Mouse (Mus musculus) embryonic facial prominence, embryonic 11.5 days (tissue): ENCODE results near the gene Snrpf. TPM values are rescaled to one million over a fixed set of nuclear protein-coding genes. Genes with fewer than 3 reads are reported as not detected.

Source experiments
- ATAC-seq: fragments of 200-750 bp; cut with Nextera tagmentation; replicated peaks from 2 replicates; pipeline ENCODE4 v1.8.0; 2017; ENCODE audit warnings: low read depth; ENCODE audit not compliant: insufficient number of reproducible peaks, low FRiP score, low TSS enrichment
- DNase-seq: peaks from one replicate; pipeline ENCODE4 v3.0.0-alpha.2; 2015; ENCODE audit warnings: low spot score
- H3K27ac ChIP-seq: fragments of 300-500 bp; sonication (generic); replicated peaks from 2 replicates; pipeline ENCODE4 v1.5.1; 2014; ENCODE audit warnings: mild to moderate bottlenecking, low read depth, low read length, control low read depth
- H3K27me3 ChIP-seq: fragments of 300-500 bp; sonication (generic); 2 replicates; pipeline ENCODE4 v1.6.1; 2014; ENCODE audit warnings: mild to moderate bottlenecking, low read length, moderate library complexity, mixed read lengths; ENCODE audit not compliant: control insufficient read depth, insufficient read depth
- H3K36me3 ChIP-seq: fragments of 300-500 bp; sonication (generic); replicated peaks from 2 replicates; pipeline ENCODE4 v1.6.1; 2014; ENCODE audit warnings: low read depth, mild to moderate bottlenecking, low read length, moderate library complexity, mixed read lengths; ENCODE audit not compliant: control insufficient read depth, insufficient read depth
- H3K4me1 ChIP-seq: fragments of 300-500 bp; sonication (generic); 2 replicates; pipeline ENCODE4 v1.6.1; 2014; ENCODE audit warnings: low read length, mixed read lengths; ENCODE audit not compliant: control insufficient read depth, insufficient read depth
- H3K4me2 ChIP-seq: fragments of 300-500 bp; sonication (generic); 2 replicates; pipeline ENCODE4 v1.6.1; 2014; ENCODE audit warnings: low read depth, mild to moderate bottlenecking, control low read depth, low read length, moderate library complexity
- H3K4me3 ChIP-seq: fragments of 300-500 bp; sonication (generic); 2 replicates; pipeline ENCODE4 v1.5.1; 2014; ENCODE audit warnings: low read depth, low read length, control low read depth
- H3K9ac ChIP-seq: fragments of 300-500 bp; sonication (generic); replicated peaks from 2 replicates; pipeline ENCODE4 v1.6.1; 2014; ENCODE audit warnings: mild to moderate bottlenecking, control low read depth, low read length
- H3K9me3 ChIP-seq: fragments of 300-500 bp; sonication (generic); replicated peaks from 2 replicates; pipeline ENCODE4 v1.6.1; 2016; ENCODE audit warnings: mild to moderate bottlenecking, low read length, inconsistent platforms, mixed read lengths; ENCODE audit not compliant: control insufficient read depth
- WGBS: fragments of 180-500 bp; shearing (Covaris S2); extraction: QIAGEN DNeasy Blood & Tissue Kit; methylation state at CpG from one replicate; pipeline ENCODE4 v1.1.7; 2014; 5-methylcytosine and 5-hydroxymethylcytosine counted together
- polyA plus RNA-seq: library from polyadenylated mRNA; unstranded; fragments of >200 nt; fragmentation: Nextera tagmentation; extraction: Ambion mirVana; gene quantifications from 2 replicates; pipeline ENCODE4 v1.2.1, GENCODE M21; 2014

Snrpf gene
- polyA plus RNA-seq, 1 experiment from 2014 or later = 137 TPM

DNA sequence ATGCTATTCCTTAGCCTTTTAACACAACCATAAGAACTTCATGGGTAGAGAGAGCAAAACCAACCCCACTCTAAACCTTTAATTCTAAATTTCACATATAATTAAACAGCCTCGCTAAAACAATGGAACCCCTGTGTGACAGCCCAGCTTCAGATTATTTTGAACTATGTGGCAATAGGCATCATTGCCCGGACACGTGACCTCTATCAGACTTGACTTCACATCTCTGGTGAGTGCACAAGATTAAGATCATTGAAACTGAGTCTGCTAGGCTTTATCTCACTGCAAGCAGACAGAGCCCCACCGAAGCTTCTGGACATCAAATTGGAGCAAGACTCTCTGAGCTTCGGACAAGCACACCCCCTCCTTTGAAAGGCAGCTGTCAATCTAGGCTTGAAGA is 12.8 kb upstream of the Snrpf start:
- no peaks in the 10 kb centered on the region for H3K27me3 ChIP-seq
- H3K4me1 ChIP-seq = no peaks in the 10 kb centered on the region
- 81% methylated on average over 5 of the region's 5 CpGs for WGBS
- H3K36me3 ChIP-seq = no peaks in the 10 kb centered on the region
- no peak for ATAC-seq
- no peak overlapping the region for H3K9ac ChIP-seq
- H3K27ac ChIP-seq = no peak overlapping the region
- H3K4me2 ChIP-seq = no peak overlapping the region
- H3K4me3 ChIP-seq = no peak overlapping the region
- DNase-seq = no peak
- H3K9me3 ChIP-seq = no peaks in the 10 kb centered on the region

DNA sequence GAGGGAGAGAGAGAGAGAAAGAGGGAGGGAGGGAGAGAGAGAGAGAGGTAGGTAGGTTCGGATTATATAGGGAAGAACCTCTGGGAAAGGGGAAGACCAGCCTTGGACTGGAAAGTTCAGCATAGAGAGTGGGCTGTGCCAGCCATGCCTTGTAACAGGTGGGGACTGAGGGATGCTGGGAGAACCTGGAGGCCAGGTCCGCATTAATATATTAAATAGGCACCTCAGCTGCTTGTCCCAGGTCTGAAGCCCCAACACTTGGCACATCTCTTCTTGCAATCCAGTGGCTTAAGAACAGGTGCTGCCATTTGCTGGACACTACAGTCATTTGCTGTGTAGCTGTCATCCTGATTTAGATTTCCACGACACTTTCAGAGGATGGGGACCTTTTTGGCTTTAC is 7.1 kb upstream of the Snrpf start:
- no peaks in the 10 kb centered on the region for H3K9me3 ChIP-seq
- H3K4me1 ChIP-seq = no peaks in the 10 kb centered on the region
- DNase-seq (no peak), ATAC-seq (no peak)
- H3K27ac ChIP-seq = no peak overlapping the region
- no peak overlapping the region for H3K4me3 ChIP-seq
- H3K27me3 ChIP-seq = no peaks in the 10 kb centered on the region
- 75% methylated on average over 3 of the region's 3 CpGs for WGBS
- H3K36me3 ChIP-seq = no peaks in the 10 kb centered on the region
- no peak overlapping the region for H3K9ac ChIP-seq
- H3K4me2 ChIP-seq = no peak overlapping the region

DNA sequence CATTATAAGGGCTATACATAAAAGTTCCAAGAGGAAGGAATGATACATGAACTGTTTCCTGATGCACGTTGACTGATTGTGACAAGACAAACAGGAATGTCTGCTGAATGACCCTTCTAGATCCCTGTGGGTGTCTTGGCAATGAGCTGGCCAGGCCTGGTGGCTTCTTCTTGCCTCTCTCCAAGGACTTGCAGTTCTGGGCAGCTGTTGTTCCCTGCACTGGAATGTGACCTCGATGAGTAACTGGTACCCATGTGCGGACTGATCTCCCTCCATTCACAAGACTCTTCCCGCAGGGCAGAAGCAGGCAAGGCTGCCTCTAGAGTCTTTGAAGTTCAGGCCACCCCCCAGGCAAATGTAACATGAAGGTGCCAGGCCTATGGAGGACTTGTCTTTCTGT is 6.3 kb upstream of the Snrpf start:
- ATAC-seq (no peak), DNase-seq (no peak)
- Histone ChIP-seq H3K9me3 (no peaks in the 10 kb centered on the region), H3K9ac (no peak overlapping the region), H3K4me1 (no peaks in the 10 kb centered on the region), H3K36me3 (no peaks in the 10 kb centered on the region), H3K4me2 (no peak overlapping the region), H3K4me3 (no peak overlapping the region), H3K27ac (no peak overlapping the region), H3K27me3 (no peaks in the 10 kb centered on the region)
- WGBS = 67% methylated on average over 4 of the region's 4 CpGs

DNA sequence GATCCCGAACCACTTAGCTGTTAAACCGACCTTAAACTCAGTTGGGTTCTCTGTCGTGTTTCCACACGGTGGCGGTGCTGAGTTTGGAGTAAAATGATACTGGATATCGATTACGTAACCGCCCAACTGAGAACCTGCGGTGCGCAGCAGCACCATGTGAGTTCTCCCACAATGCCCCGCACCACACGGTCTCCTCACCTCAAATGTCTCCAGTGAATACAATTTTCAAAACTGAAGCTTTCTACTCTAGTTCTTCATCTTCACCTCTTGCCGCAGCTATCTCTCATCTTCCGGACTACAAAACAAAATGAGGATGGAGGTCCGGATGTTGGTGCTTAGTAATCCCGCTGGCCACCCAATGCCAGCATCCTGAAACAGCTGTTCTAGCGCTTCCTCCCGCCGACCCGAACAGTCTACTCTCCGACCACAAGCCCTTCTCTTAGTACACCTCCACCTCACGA is 4.5 kb upstream of the Snrpf start:
- DNase-seq (peak; percentile 95), ATAC-seq (peak; percentile 58; the same call in 1 of the 2 replicates)
- WGBS = 2% methylated on average over 22 of the region's 22 CpGs
- peak overlapping the region; percentile 53 for H3K4me2 ChIP-seq
- H3K36me3 ChIP-seq = no peaks in the 10 kb centered on the region
- no peaks in the 10 kb centered on the region for H3K4me1 ChIP-seq
- H3K9ac ChIP-seq = peak overlapping the region; percentile 46
- no peaks in the 10 kb centered on the region for H3K9me3 ChIP-seq
- H3K27ac ChIP-seq = no peak overlapping the region
- H3K27me3 ChIP-seq = no peaks in the 10 kb centered on the region
- peak overlapping the region; percentile 32 for H3K4me3 ChIP-seq

DNA sequence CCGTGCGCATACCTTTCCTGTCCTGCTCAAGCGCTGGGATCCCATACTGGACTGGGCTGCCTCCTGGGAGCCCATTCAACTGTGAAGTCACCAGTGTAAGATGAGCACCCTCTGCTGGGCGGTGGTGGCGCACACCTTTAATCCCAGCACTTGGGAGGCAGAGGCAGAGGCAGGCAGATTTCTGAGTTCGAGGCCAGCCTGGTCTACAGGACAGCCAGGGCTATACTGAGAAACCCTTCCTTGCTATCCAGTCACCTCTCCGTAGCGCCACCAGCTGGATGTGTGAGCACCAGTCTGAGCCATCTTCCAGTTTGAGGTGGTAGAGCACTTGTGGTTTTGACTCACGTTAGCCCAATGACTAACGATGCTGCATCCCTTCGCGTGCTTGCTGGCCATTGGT is 3.0 kb upstream of the Snrpf start:
- H3K36me3 ChIP-seq = no peaks in the 10 kb centered on the region
- no peak overlapping the region for H3K4me2 ChIP-seq
- no peaks in the 10 kb centered on the region for H3K9me3 ChIP-seq
- no peaks in the 10 kb centered on the region for H3K27me3 ChIP-seq
- H3K9ac ChIP-seq = no peak overlapping the region
- DNase-seq (peak; percentile 19), ATAC-seq (no peak)
- WGBS = 57% methylated on average over 12 of the region's 12 CpGs
- H3K27ac ChIP-seq = no peak overlapping the region
- H3K4me3 ChIP-seq = no peak overlapping the region
- H3K4me1 ChIP-seq = no peaks in the 10 kb centered on the region

DNA sequence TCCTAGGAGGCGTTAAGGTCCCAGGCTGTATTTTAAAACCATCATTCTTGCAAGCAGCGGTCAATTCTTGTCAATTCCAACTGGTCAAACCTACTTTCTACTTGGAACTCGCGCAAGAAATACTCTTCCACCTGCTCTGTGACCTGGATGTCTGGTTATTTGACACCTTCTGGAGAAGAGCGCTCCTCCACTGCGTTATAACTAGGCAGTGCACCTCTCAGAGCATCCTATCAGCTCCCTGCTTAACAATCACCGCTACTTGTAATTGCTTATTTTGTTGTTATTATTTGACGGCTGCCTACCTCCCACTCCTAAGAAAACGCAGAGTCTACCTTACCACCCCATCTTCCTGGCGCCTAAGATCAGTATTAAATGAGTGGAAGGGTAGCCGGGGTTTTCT is 710 bp downstream of the Snrpf start:
- H3K4me2 ChIP-seq = peak overlapping the region; percentile 82
- ATAC-seq (no peak), DNase-seq (peak; percentile 39)
- no peaks in the 10 kb centered on the region; the same call in 1 of the 2 replicates for H3K36me3 ChIP-seq
- H3K4me1 ChIP-seq = no peaks in the 10 kb centered on the region
- peak overlapping the region; percentile 59 for H3K4me3 ChIP-seq
- WGBS = 2% methylated on average over 11 of the region's 11 CpGs
- H3K27ac ChIP-seq = 0 out of 2 replicates have a peak overlapping the region, but pooled peaks have one; percentile 81
- no peaks in the 10 kb centered on the region for H3K9me3 ChIP-seq
- H3K9ac ChIP-seq = peak overlapping the region; percentile 88
- no peaks in the 10 kb centered on the region for H3K27me3 ChIP-seq

DNA sequence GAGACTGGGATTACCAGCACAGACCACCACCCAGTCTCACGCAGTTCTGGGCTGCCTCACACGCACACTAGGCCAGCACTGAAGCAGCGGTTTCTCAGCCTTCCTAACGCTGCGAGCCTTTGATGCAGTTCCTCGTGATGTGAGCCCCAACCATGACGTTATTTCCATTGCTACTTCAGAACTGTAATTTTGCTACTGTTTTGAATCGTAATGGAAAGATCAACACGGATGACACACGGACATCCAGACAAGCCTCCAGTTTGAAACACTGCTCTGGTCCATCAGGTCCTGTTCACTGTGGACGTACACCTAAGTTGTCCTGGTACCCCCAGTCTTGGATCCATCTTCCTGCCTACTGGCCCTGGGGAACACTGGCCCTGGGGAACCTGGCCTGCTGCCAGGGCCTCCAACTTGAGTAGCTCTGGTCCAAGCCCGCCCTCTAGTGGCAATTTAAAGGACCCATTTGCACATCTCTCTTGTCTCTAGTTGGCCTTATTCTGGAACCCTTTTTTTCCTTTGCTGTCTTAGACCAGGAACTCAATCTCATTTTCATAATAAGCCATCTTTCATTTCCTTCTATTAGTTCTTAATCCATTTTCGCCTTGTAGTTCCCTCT is 12.1 kb downstream of the Snrpf start:
- H3K27ac ChIP-seq = no peak overlapping the region
- peak; percentile 82 for DNase-seq
- H3K4me2 ChIP-seq = no peak overlapping the region
- H3K27me3 ChIP-seq = no peaks in the 10 kb centered on the region
- H3K4me1 ChIP-seq = no peaks in the 10 kb centered on the region
- H3K36me3 ChIP-seq = no peaks in the 10 kb centered on the region
- 69% methylated on average over 13 of the region's 13 CpGs for WGBS
- H3K4me3 ChIP-seq = no peak overlapping the region
- H3K9ac ChIP-seq = no peak overlapping the region
- 0 out of 2 replicates have a peak, but pooled peaks have one; percentile 23 for ATAC-seq
- H3K9me3 ChIP-seq = no peaks in the 10 kb centered on the region

DNA sequence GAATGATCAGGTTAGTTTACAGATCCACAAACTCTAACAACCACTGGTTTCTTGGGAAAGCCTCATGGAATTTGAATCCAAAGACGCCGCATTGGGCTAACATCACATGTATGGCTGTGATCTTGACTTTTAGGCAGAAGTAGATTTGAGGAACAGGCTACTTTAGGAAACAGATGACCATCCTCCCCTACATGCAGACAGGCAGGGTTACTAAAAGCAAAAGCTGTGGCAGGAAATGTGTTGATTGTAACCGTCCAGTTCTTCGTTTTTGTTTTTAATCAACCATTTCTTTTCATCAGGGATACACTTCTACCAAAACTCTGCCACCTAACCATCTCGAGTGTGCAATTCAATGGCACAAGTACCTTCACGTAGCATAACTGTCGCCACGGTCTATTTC is 13.5 kb downstream of the Snrpf start:
- H3K4me2 ChIP-seq = no peak overlapping the region
- H3K4me3 ChIP-seq = no peak overlapping the region
- DNase-seq (no peak), ATAC-seq (no peak)
- no peaks in the 10 kb centered on the region for H3K27me3 ChIP-seq
- 93% methylated on average over 8 of the region's 8 CpGs for whole genome bisulfite sequencing
- no peaks in the 10 kb centered on the region for H3K9me3 ChIP-seq
- no peaks in the 10 kb centered on the region for H3K4me1 ChIP-seq
- no peak overlapping the region for H3K9ac ChIP-seq
- H3K27ac ChIP-seq = no peak overlapping the region
- no peaks in the 10 kb centered on the region for H3K36me3 ChIP-seq
